Mouse (Mus musculus) CH12.LX (cell line): ENCODE measurements around the gene Gm20604. TPM values are rescaled to one million over a fixed set of nuclear protein-coding genes. Genes with fewer than 3 reads are reported as not detected.

ENCODE experiments used
- DNase-seq: peaks from one replicate; pipeline ENCODE4 v3.0.0-alpha.2; 2013; ENCODE audit errors: extremely low read depth
- H3K27ac ChIP-seq: 2 replicates; pipeline ENCODE4 v1.5.1; 2012; ENCODE audit warnings: low read depth, mild to moderate bottlenecking, control low read depth, moderate library complexity; ENCODE audit not compliant: insufficient read depth
- H3K27me3 ChIP-seq: replicated peaks from 2 replicates; pipeline ENCODE3; 2012; ENCODE audit warnings: inconsistent platforms
- H3K36me3 ChIP-seq, 2 experiments: replicated peaks in 1 of 2; 2 replicates each; pipeline versions ENCODE3 to v1.6.1; 2012; ENCODE audit warnings: inconsistent platforms in 1 of 2, low read length in 1 of 2, mild to moderate bottlenecking in 1 of 2, mixed read lengths in 1 of 2, moderate library complexity in 1 of 2; ENCODE audit not compliant: control insufficient read depth in 1 of 2, insufficient read depth in 1 of 2
- H3K4me1 ChIP-seq, 2 experiments: 2 replicates each; pipeline ENCODE4 v1.6.1; 2012; ENCODE audit warnings: inconsistent platforms in 1 of 2, moderate library complexity in 1 of 2; ENCODE audit not compliant: insufficient read depth in 2 of 2, control insufficient read depth in 1 of 2
- H3K4me2 ChIP-seq: 2 replicates; pipeline ENCODE4 v1.6.1; 2012; ENCODE audit warnings: low read depth, mild to moderate bottlenecking, control low read depth; ENCODE audit not compliant: poor library complexity, insufficient read depth, severe bottlenecking
- H3K4me3 ChIP-seq, 3 experiments: fragments of 150-350 bp in 1 of 3; sonication (generic) in 1 of 3; replicated peaks in 1 of 3; 2 replicates each; pipeline versions ENCODE3 to v1.5.1; 2011 to 2012; ENCODE audit warnings: low read depth in 2 of 3, low read length in 2 of 3, mild to moderate bottlenecking in 2 of 3, moderate library complexity in 2 of 3, control low read depth in 1 of 3, improper control_type of control experiment in 1 of 3, inconsistent platforms in 1 of 3, mixed read lengths in 1 of 3; ENCODE audit not compliant: poor library complexity in 1 of 3
- H3K79me2 ChIP-seq: replicated peaks from 2 replicates; pipeline ENCODE4 v1.6.1; 2012; ENCODE audit warnings: mild to moderate bottlenecking, moderate library complexity; ENCODE audit not compliant: control insufficient read depth, poor library complexity, insufficient read depth, severe bottlenecking; ENCODE audit errors: extremely low read depth
- H3K9ac ChIP-seq: 2 replicates; pipeline ENCODE4 v1.6.1; 2012; ENCODE audit warnings: low read depth, mild to moderate bottlenecking, control low read depth, moderate library complexity; ENCODE audit not compliant: insufficient read depth
- H3K9me3 ChIP-seq: replicated peaks from 2 replicates; pipeline ENCODE3; 2012; ENCODE audit warnings: low read length, inconsistent platforms, mixed read lengths
- CHD1 ChIP-seq: IDR thresholded peaks from 2 replicates; pipeline ENCODE4 v1.6.1; 2012; ENCODE audit warnings: low read depth, low read length, improper control_type of control experiment, inconsistent platforms
- CHD2 ChIP-seq: IDR thresholded peaks from 2 replicates; pipeline ENCODE4 v1.6.1; 2011; ENCODE audit warnings: low read length, improper control_type of control experiment
- CTCF ChIP-seq, 2 experiments: IDR thresholded peaks in 1 of 2; conservative IDR thresholded peaks in 1 of 2; 2 replicates each; pipeline ENCODE4 v1.5.1; 2011 to 2012; ENCODE audit warnings: low read depth in 2 of 2, low read length in 2 of 2, improper control_type of control experiment in 1 of 2, inconsistent platforms in 1 of 2, mild to moderate bottlenecking in 1 of 2, moderate library complexity in 1 of 2
- E2F4 ChIP-seq: IDR thresholded peaks from 2 replicates; pipeline ENCODE4 v1.6.1; 2011; ENCODE audit warnings: low read depth, low read length, improper control_type of control experiment; ENCODE audit not compliant: insufficient replicate concordance
- ELF1 ChIP-seq: IDR thresholded peaks from 2 replicates; pipeline ENCODE4 v1.6.1; 2014; ENCODE audit warnings: low read depth, mild to moderate bottlenecking, inconsistent platforms, low read length, improper control_type of control experiment
- GABPA ChIP-seq: IDR thresholded peaks from 2 replicates; pipeline ENCODE4 v1.6.1; 2012; ENCODE audit warnings: low read depth, low read length, improper control_type of control experiment, inconsistent platforms; ENCODE audit not compliant: insufficient replicate concordance
- HCFC1 ChIP-seq: IDR thresholded peaks from 2 replicates; pipeline ENCODE4 v1.6.1; 2012; ENCODE audit warnings: low read depth, mild to moderate bottlenecking, inconsistent platforms, low read length, improper control_type of control experiment
- KAT2A ChIP-seq: IDR thresholded peaks from 2 replicates; pipeline ENCODE4 v1.6.1; 2012; ENCODE audit warnings: low read length, improper control_type of control experiment, inconsistent platforms; ENCODE audit not compliant: insufficient replicate concordance
- MAFK ChIP-seq: IDR thresholded peaks from 2 replicates; pipeline ENCODE4 v1.6.1; 2011; ENCODE audit warnings: low read length, improper control_type of control experiment; ENCODE audit not compliant: insufficient replicate concordance
- MAZ ChIP-seq: IDR thresholded peaks from 2 replicates; pipeline ENCODE4 v1.6.1; 2012; ENCODE audit warnings: low read depth, mild to moderate bottlenecking, inconsistent platforms, low read length, improper control_type of control experiment, moderate library complexity
- MXI1 ChIP-seq: IDR thresholded peaks from 2 replicates; pipeline ENCODE4 v1.6.1; 2011; ENCODE audit warnings: mild to moderate bottlenecking, low read depth, low read length, improper control_type of control experiment
- RAD21 ChIP-seq: IDR thresholded peaks from 2 replicates; pipeline ENCODE4 v1.6.1; 2011; ENCODE audit warnings: low read depth, mild to moderate bottlenecking, low read length, improper control_type of control experiment, moderate library complexity
- RCOR1 ChIP-seq: conservative IDR thresholded peaks from 2 replicates; pipeline ENCODE4 v1.6.1; 2012; ENCODE audit warnings: low read depth, mild to moderate bottlenecking, inconsistent platforms, low read length, improper control_type of control experiment
- SIN3A ChIP-seq: IDR thresholded peaks from 2 replicates; pipeline ENCODE4 v1.6.1; 2012; ENCODE audit warnings: low read length, improper control_type of control experiment, inconsistent platforms
- ZKSCAN1 ChIP-seq: IDR thresholded peaks from 2 replicates; pipeline ENCODE4 v1.6.1; 2012; ENCODE audit warnings: low read depth, inconsistent platforms, low read length, improper control_type of control experiment, borderline replicate concordance
- ZNF384 ChIP-seq: IDR thresholded peaks from 2 replicates; pipeline ENCODE4 v1.6.1; 2012; ENCODE audit warnings: low read depth, low read length, improper control_type of control experiment, inconsistent platforms
- dilution Hi-C: fragments of 300-500 bp; cut with MboI; formaldehyde crosslinking; loops from 2 replicates; pipeline ENCODE4 v1.14.3; 2020; ENCODE audit warnings: low sequenced_read_pairs; ENCODE audit not compliant: extremely low pct_unique_long_range_greater_than_20kb, extremely low pct_ligation_motif_present
- in situ Hi-C: fragments of 300-500 bp; cut with MboI; formaldehyde crosslinking; loops from 3 replicates; pipeline ENCODE4 v1.14.3; 2019; ENCODE audit warnings: low sequenced_read_pairs, low pct_ligation_motif_present, low pct_unique_long_range_greater_than_20kb, mixed read lengths
- polyA plus RNA-seq: library from polyadenylated mRNA; unstranded; fragments of >175 nt; gene quantifications from 2 replicates; pipeline ENCODE4 v1.2.1, GENCODE M21; 2012; ENCODE audit warnings: low read depth; ENCODE audit not compliant: insufficient read length
- total RNA-seq, 2 experiments: library from RNA; depleted of rRNA; stranded (reverse); fragments of 300-350 nt in 1 of 2; fragments of >200 nt in 1 of 2; gene quantifications; 2 replicates each; pipeline ENCODE4 v1.2.3; 2012 to 2014

Gm20604 gene
- total and polyA plus RNA-seq, 3 experiments = 5.7 to 14.4 (median 11.3) TPM

DNA sequence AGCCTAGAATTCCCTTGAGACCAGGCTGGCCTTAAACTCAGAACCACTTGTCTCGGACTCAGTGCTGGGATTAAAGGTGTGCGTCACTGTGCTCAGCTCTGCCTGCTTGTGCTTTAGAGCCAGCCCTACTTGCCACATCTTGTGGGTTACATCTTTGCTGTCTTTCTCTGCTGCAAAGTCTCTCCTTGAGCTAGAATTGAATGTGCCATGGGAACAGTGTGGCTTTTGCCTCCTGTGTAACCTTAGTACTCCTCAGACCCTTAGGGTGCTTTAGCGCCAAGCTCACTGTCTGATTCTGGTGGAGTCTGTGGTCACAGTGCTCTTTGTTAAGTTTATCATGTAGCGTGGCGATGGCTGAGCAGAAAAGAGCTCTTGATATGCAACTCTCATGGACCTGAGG, 14.2 kb upstream of the Gm20604 start:
- no peak overlapping the region for H3K4me3 ChIP-seq
- H3K9ac ChIP-seq = no peak overlapping the region
- peaks cover 78 to 95% of the 10 kb centered on the region in 2 experiments for H3K36me3 ChIP-seq
- no peak for DNase-seq
- in situ Hi-C loops (no loop called here), dilution Hi-C loops (no loop called here)
- no peak for TF ChIP-seq ZNF384
- TF ChIP-seq CHD2 = no peak
- TF ChIP-seq CHD1 = no peak
- no peak for TF ChIP-seq RAD21
- TF ChIP-seq SIN3A = no peak
- TF ChIP-seq CTCF (conservative IDR thresholded peaks at IDR 0.05 in 1 of 2, IDR thresholded peaks at IDR 0.05 in 1 of 2; ENCODE audit: low read depth in 2 of 2, low read length in 2 of 2) = no peak
- no peak for TF ChIP-seq GABPA
- no peak for TF ChIP-seq E2F4
- TF ChIP-seq ELF1 = no peak
- TF ChIP-seq RCOR1 = no peak
- no peak for TF ChIP-seq MXI1
- TF ChIP-seq ZKSCAN1 = no peak
- no peak for TF ChIP-seq KAT2A
- no peak for TF ChIP-seq MAZ
- peaks cover 0 to 4% of the 10 kb centered on the region in 2 experiments; a peak in 2 of 4 replicates for H3K4me1 ChIP-seq
- H3K4me2 ChIP-seq = no peak overlapping the region
- no peaks in the 10 kb centered on the region for H3K79me2 ChIP-seq
- no peak overlapping the region for H3K27ac ChIP-seq
- no peaks in the 10 kb centered on the region for H3K27me3 ChIP-seq
- peaks cover 2% of the 10 kb centered on the region for H3K9me3 ChIP-seq

DNA sequence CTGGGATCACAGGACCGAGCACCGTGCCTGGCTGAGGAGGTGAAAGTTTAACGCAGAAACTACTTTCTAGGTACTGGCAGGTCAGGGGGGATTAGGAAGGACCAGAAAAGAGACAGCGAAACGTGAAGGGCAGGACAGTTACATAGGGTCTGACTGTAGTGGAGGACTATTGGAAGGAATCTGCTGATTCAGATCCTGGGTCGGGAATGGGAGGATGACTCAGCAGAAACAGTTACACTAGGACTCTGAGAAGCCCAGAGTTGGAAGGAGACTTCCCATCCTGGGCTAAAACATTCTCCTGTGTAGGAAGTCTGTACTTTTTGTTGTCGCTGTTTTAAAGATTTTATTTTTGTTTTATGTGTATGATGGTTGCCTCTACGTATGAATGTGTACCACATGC, 13.1 kb upstream of the Gm20604 start:
- in situ Hi-C loops (no loop called here), dilution Hi-C loops (no loop called here)
- no peak for TF ChIP-seq HCFC1
- peak; percentile 21; the same call in 1 of the 2 replicates for TF ChIP-seq MAFK
- H3K79me2 ChIP-seq = no peaks in the 10 kb centered on the region
- peaks cover 0 to 3% of the 10 kb centered on the region in 2 experiments; a peak in 1 of 4 replicates for H3K4me1 ChIP-seq
- no peak overlapping the region for H3K4me2 ChIP-seq
- H3K9ac ChIP-seq = no peak overlapping the region
- H3K9me3 ChIP-seq = peaks cover 2% of the 10 kb centered on the region
- DNase-seq = no peak
- H3K4me3 ChIP-seq = no peak overlapping the region
- H3K36me3 ChIP-seq = peaks cover 74 to 94% of the 10 kb centered on the region in 2 experiments
- H3K27ac ChIP-seq = no peak overlapping the region
- no peaks in the 10 kb centered on the region for H3K27me3 ChIP-seq
